Mouse (Mus musculus) monocyte, adult 2 months (primary cell): ENCODE data around the gene Hist2h3c2.
"Not testable (repeated sequence)": the region's sequence is repeated elsewhere in the genome, so short reads cannot be mapped to it uniquely, and the experiment has no call there.

Experiments used
- DNase-seq, 2 experiments: peaks; one replicate each; pipeline ENCODE4 v3.0.0; 2022; ENCODE audit warnings: low spot score in 2 of 2, low read depth in 1 of 2

The Hist2h3c2 gene

GRCm38 (mm10) chr3:96236834-96237334 lies 2.0 kb downstream of the Hist2h3c2 start:
- DNase-seq: no peak

GRCm38 (mm10) chr3:96235836-96236235 lies 3.1 kb downstream of the Hist2h3c2 start:
- DNase-seq: no peak

GRCm38 (mm10) chr3:96234914-96235313 lies 4.0 kb downstream of the Hist2h3c2 start:
- no peak for DNase-seq

- no peak for DNase-seq
These were observed 7.2 kb downstream of the Hist2h3c2 start for GRCm38 (mm10) chr3:96231758-96232120.

- no peak for DNase-seq
These were observed 7.8 kb downstream of the Hist2h3c2 start for GRCm38 (mm10) chr3:96230910-96231757.

- no peak for DNase-seq
These were observed 8.5 kb downstream of the Hist2h3c2 start for GRCm38 (mm10) chr3:96230404-96230803.

GRCm38 (mm10) chr3:96228828-96229227 lies 10.1 kb downstream of the Hist2h3c2 start:
- DNase-seq: no peak

- no peak for DNase-seq
These were observed 12.0 kb downstream of the Hist2h3c2 start for GRCm38 (mm10) chr3:96226695-96227648.

- DNase-seq: no peak
These were observed 13.5 kb downstream of the Hist2h3c2 start for GRCm38 (mm10) chr3:96225421-96225820.

GRCm38 (mm10) chr3:96222774-96223173 lies 16.2 kb downstream of the Hist2h3c2 start:
- no peak for DNase-seq

GRCm38 (mm10) chr3:96221640-96222038 lies 17.3 kb downstream of the Hist2h3c2 start:
- DNase-seq: no peak

- DNase-seq: peak; percentile 75 to 78
These were observed 17.9 kb downstream of the Hist2h3c2 start, which contains the start of the genes Hist2h2ac and Hist2h2be for GRCm38 (mm10) chr3:96220765-96221639. TSS of gene Hist2h2ac (minus strand) at chr3:96220880. TSS of gene Hist2h2be (plus strand) at chr3:96221119.

GRCm38 (mm10) chr3:96220131-96220764 lies 18.7 kb downstream of the Hist2h3c2 start:
- DNase-seq: not testable (repeated sequence)

GRCm38 (mm10) chr3:96219661-96220130 lies 19.2 kb downstream of the Hist2h3c2 start, which contains the start of the genes Bola1 and Hist2h2ab:
TSS of gene Bola1 (minus strand) at chr3:96219709.
TSS of gene Hist2h2ab (plus strand) at chr3:96219865.
- peak in 1 of 2 experiments; percentile 68 for DNase-seq

- no peak for DNase-seq
These were observed 19.7 kb downstream of the Hist2h3c2 start for GRCm38 (mm10) chr3:96219191-96219641.

GRCm38 (mm10) chr3:96209242-96209641 lies 29.7 kb downstream of the Hist2h3c2 start:
- no peak for DNase-seq

- DNase-seq: no peak
These were observed 31.1 kb downstream of the Hist2h3c2 start for GRCm38 (mm10) chr3:96207819-96208218.

GRCm38 (mm10) chr3:96199731-96200130 lies 39.2 kb downstream of the Hist2h3c2 start:
- DNase-seq: no peak

- not testable (repeated sequence) for DNase-seq
These were observed 40.2 kb downstream of the Hist2h3c2 start for GRCm38 (mm10) chr3:96198601-96199251.
